Mouse (Mus musculus): ENCODE measurements around the gene P2ry12.

DNA sequence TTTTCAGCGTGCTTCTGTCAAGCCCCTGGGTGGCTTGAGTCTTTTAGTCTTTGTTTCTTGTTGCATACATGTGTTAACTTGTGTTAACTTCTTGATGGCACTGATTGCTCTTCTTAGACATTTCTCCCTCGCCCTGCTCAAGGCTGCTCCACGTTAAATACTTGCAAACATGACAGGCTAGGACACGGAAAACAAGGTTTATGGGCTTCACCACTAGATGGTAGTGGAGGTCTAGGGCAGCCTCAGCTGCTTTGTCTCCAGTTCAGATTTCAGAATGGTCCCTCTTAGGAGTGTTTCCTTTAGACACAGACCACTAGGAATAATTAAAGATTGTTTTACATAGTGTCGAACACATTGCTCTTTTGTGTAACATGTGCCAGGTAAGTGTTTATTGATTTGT lies 87.4 kb downstream of the P2ry12 start:
- TF ChIP-seq POLR2A (IDR thresholded peaks at IDR 0.05; ENCODE audit: insufficient read depth, low read length) (no peak), CTCF (IDR thresholded peaks at IDR 0.05; ENCODE audit: low read depth, low read length) (no peak), EP300 (IDR thresholded peaks at IDR 0.05; ENCODE audit: insufficient read depth, low read depth, low read length) (no peak)
